Mouse (Mus musculus): ENCODE measurements around the gene Fpr3. TPM values are rescaled to one million over a fixed set of nuclear protein-coding genes. Genes with fewer than 3 reads are reported as not detected.
"Not testable (repeated sequence)": the region's sequence is repeated elsewhere in the genome, so short reads cannot be mapped to it uniquely, and the experiment has no call there.

Gene Fpr3
- total and polyA plus RNA-seq, 3 experiments = not detected

DNA sequence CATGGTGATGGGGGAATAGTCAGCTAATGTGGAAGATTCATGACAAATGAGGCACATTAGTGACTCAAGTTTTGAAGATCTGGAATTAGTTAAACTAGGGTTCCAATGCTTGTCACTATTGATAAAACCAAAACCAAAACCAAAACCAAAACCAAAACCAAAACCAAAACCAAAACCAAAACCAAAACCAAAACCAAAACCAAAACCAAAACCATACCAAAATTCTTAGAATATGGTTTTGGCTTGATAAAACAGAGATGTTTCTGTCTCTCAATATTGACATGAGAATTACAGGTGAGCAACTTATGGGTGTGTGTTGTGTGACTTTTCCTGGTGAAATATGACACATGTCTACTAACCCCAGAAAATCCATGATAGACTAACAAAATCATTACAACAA lies 30.1 kb downstream of the Fpr3 start:
- no peak overlapping the region for H3K27ac ChIP-seq (ENCODE audit: control insufficient read depth, low read depth, low read length)
- no peaks in the 10 kb centered on the region for H3K79me2 ChIP-seq (ENCODE audit: control insufficient read depth, insufficient read depth, low read length, poor library complexity)
- H3K4me3 ChIP-seq (ENCODE audit: control insufficient read depth in 1 of 2, insufficient read depth in 1 of 2, low read depth in 2 of 2, low read length in 2 of 2) = no peak overlapping the region
- no peaks in the 10 kb centered on the region for H3K36me3 ChIP-seq (ENCODE audit: control insufficient read depth in 1 of 2, insufficient read depth in 2 of 2, low read length in 2 of 2)
- no peaks in the 10 kb centered on the region for H3K4me1 ChIP-seq (ENCODE audit: control insufficient read depth in 1 of 2, insufficient read depth in 2 of 2, low read length in 2 of 2)
- H3K27me3 ChIP-seq (ENCODE audit: control insufficient read depth in 1 of 2, insufficient read depth in 2 of 2, low read length in 2 of 2) = no peaks in the 10 kb centered on the region
- no peak for DNase-seq (ENCODE audit: low read depth, low spot score)
- H3K9me3 ChIP-seq (replicated peaks; ENCODE audit: insufficient read depth, low read length) = no peaks in the 10 kb centered on the region
- H3K9ac ChIP-seq (ENCODE audit: control insufficient read depth, low read depth, low read length, poor library complexity, severe bottlenecking) = no peak overlapping the region
- TF ChIP-seq SIN3A (IDR thresholded peaks at IDR 0.05; ENCODE audit: low read length) (no peak), CHD1 (IDR thresholded peaks at IDR 0.05; ENCODE audit: low read depth, low read length) (no peak), ETS1 (IDR thresholded peaks at IDR 0.05; ENCODE audit: low read depth, low read length) (peak; percentile 60; the same call in 1 of the 2 replicates), RAD21 (IDR thresholded peaks at IDR 0.05; ENCODE audit: low read depth, low read length) (no peak), MAX (IDR thresholded peaks at IDR 0.05; ENCODE audit: low read length) (no peak), ZKSCAN1 (IDR thresholded peaks at IDR 0.05; ENCODE audit: low read depth, low read length) (no peak)

DNA sequence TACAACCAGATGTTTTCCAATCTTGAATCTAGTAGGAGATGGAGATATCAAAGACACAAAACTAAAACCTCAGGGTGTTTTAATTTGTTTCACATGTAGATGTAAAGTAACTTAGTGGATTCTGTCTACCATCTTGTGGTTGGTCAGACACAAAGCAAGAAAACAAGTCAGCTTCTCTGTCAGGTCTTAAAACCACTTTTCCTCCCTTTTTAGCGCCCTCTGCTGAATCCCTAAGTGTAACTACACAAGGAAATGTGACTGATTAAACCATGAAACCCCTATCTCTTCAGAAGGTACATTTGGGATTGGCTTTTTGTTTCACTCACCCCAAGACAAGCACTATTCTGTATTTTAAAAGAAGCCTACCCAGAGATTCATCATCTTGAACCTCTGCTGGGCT lies 85.8 kb downstream of the Fpr3 start:
- no peak overlapping the region for H3K27ac ChIP-seq (ENCODE audit: control insufficient read depth, low read depth, low read length)
- DNase-seq (ENCODE audit: low read depth, low spot score) = peak; percentile 59
- no peaks in the 10 kb centered on the region for H3K9me3 ChIP-seq (replicated peaks; ENCODE audit: insufficient read depth, low read length)
- no peaks in the 10 kb centered on the region for H3K36me3 ChIP-seq (ENCODE audit: control insufficient read depth in 1 of 2, insufficient read depth in 2 of 2, low read length in 2 of 2)
- no peaks in the 10 kb centered on the region for H3K79me2 ChIP-seq (ENCODE audit: control insufficient read depth, insufficient read depth, low read length, poor library complexity)
- TF ChIP-seq CTCF (IDR thresholded peaks at IDR 0.05 in 2 of 3, conservative IDR thresholded peaks at IDR 0.05 in 1 of 3; ENCODE audit: control insufficient read depth in 1 of 3, insufficient read depth in 1 of 3, low read depth in 2 of 3, low read length in 3 of 3, poor library complexity in 1 of 3, severe bottlenecking in 1 of 3) = peak in 2 of 3 experiments; percentile 44 to 62; a peak in 4 of 6 replicates
- TF ChIP-seq TAL1 (IDR thresholded peaks at IDR 0.05; ENCODE audit: low read length) = no peak
- TF ChIP-seq MXI1 (IDR thresholded peaks at IDR 0.05; ENCODE audit: low read depth, low read length) = no peak
- peak; percentile 19; the same call in 1 of the 2 replicates for TF ChIP-seq ZC3H11A (IDR thresholded peaks at IDR 0.05; ENCODE audit: low read depth, low read length)
- no peak for TF ChIP-seq MYB (IDR thresholded peaks at IDR 0.05; ENCODE audit: low read depth, low read length)
- TF ChIP-seq RAD21 (IDR thresholded peaks at IDR 0.05; ENCODE audit: low read depth, low read length) = peak; percentile 45
- no peak for TF ChIP-seq ELF1 (IDR thresholded peaks at IDR 0.05; ENCODE audit: low read depth, low read length)
- peak; percentile 66 for TF ChIP-seq SMC3 (IDR thresholded peaks at IDR 0.05; ENCODE audit: low read depth, low read length)
- TF ChIP-seq TCF12 (IDR thresholded peaks at IDR 0.05; ENCODE audit: low read depth, low read length) = no peak
- no peak overlapping the region for H3K4me3 ChIP-seq (ENCODE audit: control insufficient read depth in 1 of 2, insufficient read depth in 1 of 2, low read depth in 2 of 2, low read length in 2 of 2)
- H3K27me3 ChIP-seq (ENCODE audit: control insufficient read depth in 1 of 2, insufficient read depth in 2 of 2, low read length in 2 of 2) = no peaks in the 10 kb centered on the region
- no peaks in the 10 kb centered on the region for H3K4me1 ChIP-seq (ENCODE audit: control insufficient read depth in 1 of 2, insufficient read depth in 2 of 2, low read length in 2 of 2)
- no peak overlapping the region for H3K9ac ChIP-seq (ENCODE audit: control insufficient read depth, low read depth, low read length, poor library complexity, severe bottlenecking)

GRCm38 (mm10) chr17:17981232-17981631 lies 93.6 kb downstream of the Fpr3 start:
- H3K27ac ChIP-seq (ENCODE audit: control insufficient read depth, low read depth, low read length); DNase-seq (ENCODE audit: low read depth, low spot score); H3K9me3 ChIP-seq (replicated peaks; ENCODE audit: insufficient read depth, low read length); H3K27me3 ChIP-seq (ENCODE audit: control insufficient read depth in 1 of 2, insufficient read depth in 2 of 2, low read length in 2 of 2); H3K36me3 ChIP-seq (ENCODE audit: control insufficient read depth in 1 of 2, insufficient read depth in 2 of 2, low read length in 2 of 2); H3K9ac ChIP-seq (ENCODE audit: control insufficient read depth, low read depth, low read length, poor library complexity, severe bottlenecking); H3K79me2 ChIP-seq (ENCODE audit: control insufficient read depth, insufficient read depth, low read length, poor library complexity); H3K4me1 ChIP-seq (ENCODE audit: control insufficient read depth in 1 of 2, insufficient read depth in 2 of 2, low read length in 2 of 2); H3K4me3 ChIP-seq (ENCODE audit: control insufficient read depth in 1 of 2, insufficient read depth in 1 of 2, low read depth in 2 of 2, low read length in 2 of 2): not testable (repeated sequence)

Measured in MEL (cell line).